ENCODE assay signal across 10 mouse cellular contexts in the genomic region with DNA sequence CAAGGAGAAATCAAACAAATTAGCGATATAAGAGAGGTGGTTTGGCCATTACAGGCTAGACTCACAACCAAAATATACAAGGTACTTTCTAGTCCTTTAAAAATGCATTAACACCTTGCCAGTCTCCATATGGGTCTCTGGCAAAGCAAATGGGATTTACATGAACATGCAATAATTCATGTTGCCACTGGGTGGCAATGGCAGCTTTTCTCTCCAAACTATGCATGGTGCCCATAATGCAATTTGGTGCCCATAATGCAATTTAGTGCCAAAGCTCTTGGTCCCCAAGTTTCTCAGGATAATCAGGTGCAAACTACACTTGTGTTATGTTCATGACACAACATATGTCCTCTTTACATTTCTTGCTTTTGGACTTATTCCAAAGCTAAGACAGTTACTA.
DNase-seq lines count a peak whose midpoint lies in the region; ATAC-seq lines count a peak whose summit lies in the region.
"Had no signal": no experiment of that assay in that cellular context is flagged by ENCODE, and none has a peak within 500 bp of the region (broad histone marks: within the 10 kb centered on the region; RNA-seq: fewer than 3 reads in every experiment).

No protein-coding gene starts in this region.

- no peaks in the 10 kb centered on the region for H3K4me1 ChIP-seq in hindbrain, embryonic 16.5 days (ENCODE audit: control insufficient read depth, insufficient read depth, low read depth, low read length)
- H3K4me1 ChIP-seq: embryonic facial prominence, embryonic 15.5 days; liver, embryonic 15.5 days had no signal

- no peak overlapping the region for H3K4me3 ChIP-seq in hindbrain, embryonic 16.5 days (ENCODE audit: low read length)
- H3K4me3 ChIP-seq: embryonic facial prominence, embryonic 15.5 days; liver, embryonic 15.5 days had no signal

- DNase-seq in layer of hippocampus, adult 11-12 months (ENCODE audit: low spot score): peak; percentile 17
- DNase-seq in layer of hippocampus, postnatal 36 days: no peak
- DNase-seq in NIH3T3 (ENCODE audit: low read depth): peak; percentile 71
- DNase-seq in embryo, embryonic 10.5 days (ENCODE audit: low spot score): peak; percentile 72
- peak; percentile 37 to 44 for DNase-seq in left cerebral cortex, postnatal 25 days (ENCODE audit: low spot score in 2 of 2)
- DNase-seq in naive thymus-derived CD4-positive, alpha-beta T cell, adult 2 months (ENCODE audit: low read depth): peak; percentile 68
- no peak for DNase-seq in spleen, adult 12 weeks (ENCODE audit: low spot score)

- H3K27ac ChIP-seq in hindbrain, embryonic 16.5 days (ENCODE audit: low read depth, low read length): no peak overlapping the region
- H3K27ac ChIP-seq: embryonic facial prominence, embryonic 15.5 days; liver, embryonic 15.5 days had no signal

- H3K9me3 ChIP-seq in hindbrain, embryonic 16.5 days (ENCODE audit: control insufficient read depth, low read length): no peaks in the 10 kb centered on the region
- H3K9me3 ChIP-seq: embryonic facial prominence, embryonic 15.5 days; liver, embryonic 15.5 days had no signal

- ATAC-seq in hindbrain, embryonic 16.5 days: peak; percentile 74; the same call in 1 of the 2 replicates

- no peaks in the 10 kb centered on the region for H3K27me3 ChIP-seq in hindbrain, embryonic 16.5 days (replicated peaks; ENCODE audit: control insufficient read depth, insufficient read depth, low read length)
- H3K27me3 ChIP-seq: embryonic facial prominence, embryonic 15.5 days; liver, embryonic 15.5 days had no signal

- H3K4me2 ChIP-seq in hindbrain, embryonic 16.5 days (ENCODE audit: low read length): no peak overlapping the region
- H3K4me2 ChIP-seq: embryonic facial prominence, embryonic 15.5 days; liver, embryonic 15.5 days had no signal

- 19% methylated on average over 1 of the region's 1 CpGs for WGBS in hindbrain, embryonic 16.5 days

- intact Hi-C loops in left cerebral cortex, postnatal 25 days (cut with DNase I): loop anchor here (2.0 to 10.0 kb wide), 2 partner anchors 1131 to 1257 kb away; partner anchors contain the start of genes 4930412O13Rik and 9230102O04Rik

- no peak overlapping the region for H3K9ac ChIP-seq in hindbrain, embryonic 16.5 days (ENCODE audit: low read depth, low read length)
- H3K9ac ChIP-seq: embryonic facial prominence, embryonic 15.5 days; liver, embryonic 15.5 days had no signal

- no peaks in the 10 kb centered on the region for H3K36me3 ChIP-seq in hindbrain, embryonic 16.5 days (ENCODE audit: control insufficient read depth, insufficient read depth, low read length)
- H3K36me3 ChIP-seq: embryonic facial prominence, embryonic 15.5 days; liver, embryonic 15.5 days had no signal

Comparison
In these comparisons a context has a peak if more than half of its experiments do, and no peak if none do; other contexts are left out.
1. DNase-seq: peak in layer of hippocampus, adult 11-12 months (single experiment), NIH3T3 (single experiment), embryo, embryonic 10.5 days (single experiment), left cerebral cortex, postnatal 25 days (2 of 2) and naive thymus-derived CD4-positive, alpha-beta T cell, adult 2 months (single experiment); none in layer of hippocampus, postnatal 36 days (0 of 2) and spleen, adult 12 weeks (single experiment).